Mouse (Mus musculus) heart, postnatal 0 days (tissue): ENCODE measurements around the gene Stoml1. TPM values are rescaled to one million over a fixed set of nuclear protein-coding genes. Genes with fewer than 3 reads are reported as not detected.

Experiments used
- ATAC-seq: fragments of 200-750 bp; cut with Nextera tagmentation; 2 replicates; pipeline ENCODE4 v1.8.0; 2017; ENCODE audit warnings: low read depth, moderate number of reproducible peaks, moderate library complexity; ENCODE audit not compliant: insufficient read depth
- DNase-seq: peaks from one replicate; pipeline ENCODE4 v3.0.0-alpha.2; 2016; ENCODE audit warnings: low spot score
- H3K27ac ChIP-seq: fragments of 300-500 bp; sonication (generic); 2 replicates; pipeline ENCODE4 v1.5.1; 2014; ENCODE audit warnings: low read depth, mild to moderate bottlenecking
- H3K27me3 ChIP-seq: fragments of 300-500 bp; sonication (generic); 2 replicates; pipeline ENCODE4 v1.6.1; 2014; ENCODE audit warnings: low read length, mixed read lengths; ENCODE audit not compliant: control insufficient read depth, insufficient read depth
- H3K36me3 ChIP-seq: fragments of 300-500 bp; sonication (generic); replicated peaks from 2 replicates; pipeline ENCODE4 v1.6.1; 2014; ENCODE audit warnings: low read length, mixed read lengths; ENCODE audit not compliant: control insufficient read depth, insufficient read depth
- H3K4me1 ChIP-seq: fragments of 300-500 bp; sonication (generic); 2 replicates; pipeline ENCODE4 v1.6.1; 2014; ENCODE audit warnings: antibody characterized with exemption; ENCODE audit not compliant: control insufficient read depth, insufficient read depth
- H3K4me2 ChIP-seq: fragments of 300-500 bp; sonication (generic); 2 replicates; pipeline ENCODE4 v1.6.1; 2014; ENCODE audit warnings: low read depth, mild to moderate bottlenecking, low read length, moderate library complexity
- H3K4me3 ChIP-seq: fragments of 300-500 bp; sonication (generic); 2 replicates; pipeline ENCODE4 v1.5.1; 2014; ENCODE audit warnings: low read depth, low read length
- H3K9ac ChIP-seq: fragments of 300-500 bp; sonication (generic); replicated peaks from 2 replicates; pipeline ENCODE4 v1.6.1; 2014; ENCODE audit warnings: low read depth, low read length, mixed read lengths
- H3K9me3 ChIP-seq: fragments of 300-500 bp; sonication (generic); replicated peaks from 2 replicates; pipeline ENCODE4 v1.6.1; 2016; ENCODE audit warnings: low read length; ENCODE audit not compliant: control insufficient read depth
- CTCF ChIP-seq: IDR thresholded peaks from 2 replicates; pipeline ENCODE4 v1.5.1; 2016; ENCODE audit warnings: antibody characterized with exemption, control low read depth, low read depth
- EP300 ChIP-seq: IDR thresholded peaks from 2 replicates; pipeline ENCODE4 v1.6.1; 2016; ENCODE audit warnings: antibody characterized with exemption, low read depth
- WGBS: fragments of 180-500 bp; shearing (Covaris S2); extraction: QIAGEN DNeasy Blood & Tissue Kit; methylation state at CpG from one replicate; pipeline ENCODE4 v1.1.7; 2014; 5-methylcytosine and 5-hydroxymethylcytosine counted together
- polyA plus RNA-seq: library from polyadenylated mRNA; unstranded; fragments of >200 nt; fragmentation: Nextera tagmentation; extraction: Ambion mirVana; gene quantifications from 2 replicates; pipeline ENCODE4 v1.2.1, GENCODE M21; 2015
- total RNA-seq: library from RNA; depleted of rRNA; stranded (reverse); fragments of >200 nt; gene quantifications from 2 replicates; pipeline ENCODE4 v1.2.3, GENCODE M21; 2014; ENCODE audit warnings: low replicate concordance

Stoml1 gene
- total and polyA plus RNA-seq, 2 experiments from 2014 or later = 16.4 to 21.7 TPM

- 0 out of 2 replicates have a peak, but pooled peaks cover 6% of the 10 kb centered on the region for H3K4me1 ChIP-seq
- no peak overlapping the region for H3K27ac ChIP-seq
- H3K9me3 ChIP-seq = no peaks in the 10 kb centered on the region
- no peak overlapping the region for H3K4me2 ChIP-seq
- TF ChIP-seq EP300 (no peak), CTCF (peak; percentile 70)
- no peak for ATAC-seq
- H3K4me3 ChIP-seq = no peak overlapping the region
- H3K9ac ChIP-seq = no peak overlapping the region
- peaks cover 14% of the 10 kb centered on the region for H3K36me3 ChIP-seq
- WGBS = 52% methylated on average over 6 of the region's 6 CpGs
- no peak for DNase-seq
- no peaks in the 10 kb centered on the region for H3K27me3 ChIP-seq
Observed at GRCm38 (mm10) chr9:58216402-58216801, 36.6 kb upstream of the Stoml1 start.

GRCm38 (mm10) chr9:58218539-58218938 is 34.4 kb upstream of the Stoml1 start:
- no peak for ATAC-seq
- Histone ChIP-seq H3K27me3 (no peaks in the 10 kb centered on the region), H3K4me1 (0 out of 2 replicates have a peak, but pooled peaks cover 6% of the 10 kb centered on the region), H3K36me3 (peaks cover 32% of the 10 kb centered on the region), H3K9ac (no peak overlapping the region), H3K9me3 (no peaks in the 10 kb centered on the region), H3K4me2 (no peak overlapping the region), H3K4me3 (no peak overlapping the region), H3K27ac (no peak overlapping the region)
- no peak for DNase-seq
- WGBS = 82% methylated on average over 3 of the region's 3 CpGs
- TF ChIP-seq EP300 (no peak), CTCF (no peak)

GRCm38 (mm10) chr9:58220218-58220903 is 32.6 kb upstream of the Stoml1 start:
- no peak overlapping the region for H3K4me3 ChIP-seq

GRCm38 (mm10) chr9:58224356-58224755 is 28.6 kb upstream of the Stoml1 start:
- no peaks in the 10 kb centered on the region for H3K4me1 ChIP-seq
- no peak overlapping the region for H3K27ac ChIP-seq
- no peaks in the 10 kb centered on the region for H3K9me3 ChIP-seq
- no peak for ATAC-seq
- no peak overlapping the region for H3K4me2 ChIP-seq
- TF ChIP-seq EP300 = no peak
- no peak for TF ChIP-seq CTCF
- H3K36me3 ChIP-seq = peaks cover 72% of the 10 kb centered on the region
- no peaks in the 10 kb centered on the region for H3K27me3 ChIP-seq
- 86% methylated on average over 2 of the region's 2 CpGs for WGBS
- no peak for DNase-seq
- H3K9ac ChIP-seq = no peak overlapping the region
- no peak overlapping the region for H3K4me3 ChIP-seq

More at GRCm38 (mm10) chr9:58220218-58220903, 32.6 kb upstream of the Stoml1 start:
- Histone ChIP-seq H3K36me3 (peaks cover 47% of the 10 kb centered on the region), H3K27ac (no peak overlapping the region), H3K27me3 (no peaks in the 10 kb centered on the region), H3K9me3 (no peaks in the 10 kb centered on the region), H3K4me1 (no peaks in the 10 kb centered on the region), H3K9ac (no peak overlapping the region), H3K4me2 (no peak overlapping the region)
- TF ChIP-seq EP300 (no peak), CTCF (peak; percentile 44)
- 61% methylated on average over 24 of the region's 24 CpGs for WGBS
- ATAC-seq (no peak), DNase-seq (peak; percentile 50)

GRCm38 (mm10) chr9:58225915-58226913 is 26.8 kb upstream of the Stoml1 start:
- Histone ChIP-seq H3K27ac (no peak overlapping the region), H3K27me3 (no peaks in the 10 kb centered on the region), H3K4me2 (no peak overlapping the region), H3K9me3 (no peaks in the 10 kb centered on the region), H3K4me1 (no peaks in the 10 kb centered on the region), H3K36me3 (peaks cover 77% of the 10 kb centered on the region), H3K4me3 (no peak overlapping the region), H3K9ac (no peak overlapping the region)
- DNase-seq (peak; percentile 46), ATAC-seq (0 out of 2 replicates have a peak, but pooled peaks have one; percentile 20)
- no peak for TF ChIP-seq EP300
- peak; percentile 85 for TF ChIP-seq CTCF
- WGBS = 55% methylated on average over 9 of the region's 9 CpGs
